Mouse (Mus musculus) embryo, embryonic 11.5 days (tissue): ENCODE measurements around the gene Srm.

Experiments
- DNase-seq: peaks from one replicate; pipeline ENCODE4 v3.0.0-alpha.2; 2012; ENCODE audit warnings: low read depth, low spot score

The Srm gene

GRCm38 (mm10) chr4:148601871-148602270 is 10.6 kb downstream of the Srm start:
- no peak for DNase-seq

- no peak for DNase-seq
These were observed 11.2 kb downstream of the Srm start, which contains the start of gene Masp2 for GRCm38 (mm10) chr4:148602357-148603120. Gene Masp2 (plus strand): TSS chr4:148602554.

GRCm38 (mm10) chr4:148603376-148604139 is 12.3 kb downstream of the Srm start:
- no peak for DNase-seq

- no peak for DNase-seq
These were observed 12.8 kb downstream of the Srm start for GRCm38 (mm10) chr4:148604141-148604540.

- DNase-seq = peak; percentile 39
These were observed 13.3 kb downstream of the Srm start for GRCm38 (mm10) chr4:148604541-148605165.

- peak; percentile 46 for DNase-seq
These were observed 16.5 kb downstream of the Srm start for GRCm38 (mm10) chr4:148607758-148608157.

GRCm38 (mm10) chr4:148609805-148610204 is 18.5 kb downstream of the Srm start:
- DNase-seq = no peak

GRCm38 (mm10) chr4:148610631-148611364 is 19.5 kb downstream of the Srm start:
- DNase-seq = no peak

GRCm38 (mm10) chr4:148612557-148612956 is 21.3 kb downstream of the Srm start:
- DNase-seq = no peak

GRCm38 (mm10) chr4:148613738-148614137 is 22.4 kb downstream of the Srm start:
- DNase-seq = no peak

GRCm38 (mm10) chr4:148619805-148620204 is 28.5 kb downstream of the Srm start:
- DNase-seq = no peak

GRCm38 (mm10) chr4:148620718-148621117 is 29.4 kb downstream of the Srm start:
- DNase-seq = no peak

GRCm38 (mm10) chr4:148622485-148622884 is 31.2 kb downstream of the Srm start:
- DNase-seq = no peak

GRCm38 (mm10) chr4:148623609-148624008 is 32.3 kb downstream of the Srm start:
- DNase-seq = no peak

GRCm38 (mm10) chr4:148625010-148625409 is 33.7 kb downstream of the Srm start:
- DNase-seq = no peak

- DNase-seq = peak; percentile 20
These were observed 34.7 kb downstream of the Srm start for GRCm38 (mm10) chr4:148625756-148626622.

- peak; percentile 93 for DNase-seq
These were observed 35.4 kb downstream of the Srm start, which contains the start of gene Tardbp for GRCm38 (mm10) chr4:148626623-148627185. Gene Tardbp (minus strand): TSS chr4:148627019.

GRCm38 (mm10) chr4:148627246-148627645 is 35.9 kb downstream of the Srm start:
- no peak for DNase-seq

GRCm38 (mm10) chr4:148632013-148632692 is 40.9 kb downstream of the Srm start:
- DNase-seq = no peak
